Mouse (Mus musculus) ZHBTc4 (cell line): ENCODE data around the gene Pdzk1.

Experiments used
- DNase-seq: peaks from one replicate; pipeline ENCODE4 v3.0.0-alpha.2; 2011; ENCODE audit warnings: low read depth, low spot score

The Pdzk1 gene

DNA sequence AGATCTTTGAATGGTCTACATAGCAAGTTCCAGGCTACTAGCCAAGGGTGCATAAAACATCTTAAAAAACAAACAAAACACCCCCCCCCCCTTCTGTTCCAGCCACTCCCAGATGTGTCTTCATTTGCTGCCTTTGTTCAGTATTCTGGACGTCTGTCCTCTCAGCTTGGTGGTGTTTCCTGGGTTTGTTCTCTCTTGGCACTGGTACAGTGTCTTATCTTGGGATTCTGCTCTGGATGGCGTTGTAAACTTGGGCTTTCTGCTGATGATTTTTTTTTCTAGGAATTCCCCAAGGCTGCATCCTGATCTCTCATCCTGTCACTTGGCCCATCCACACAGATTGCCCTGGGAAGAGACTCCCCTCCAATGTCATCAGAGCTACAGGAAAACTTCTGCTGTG lies 7.3 kb downstream of the Pdzk1 start:
- no peak for DNase-seq

DNA sequence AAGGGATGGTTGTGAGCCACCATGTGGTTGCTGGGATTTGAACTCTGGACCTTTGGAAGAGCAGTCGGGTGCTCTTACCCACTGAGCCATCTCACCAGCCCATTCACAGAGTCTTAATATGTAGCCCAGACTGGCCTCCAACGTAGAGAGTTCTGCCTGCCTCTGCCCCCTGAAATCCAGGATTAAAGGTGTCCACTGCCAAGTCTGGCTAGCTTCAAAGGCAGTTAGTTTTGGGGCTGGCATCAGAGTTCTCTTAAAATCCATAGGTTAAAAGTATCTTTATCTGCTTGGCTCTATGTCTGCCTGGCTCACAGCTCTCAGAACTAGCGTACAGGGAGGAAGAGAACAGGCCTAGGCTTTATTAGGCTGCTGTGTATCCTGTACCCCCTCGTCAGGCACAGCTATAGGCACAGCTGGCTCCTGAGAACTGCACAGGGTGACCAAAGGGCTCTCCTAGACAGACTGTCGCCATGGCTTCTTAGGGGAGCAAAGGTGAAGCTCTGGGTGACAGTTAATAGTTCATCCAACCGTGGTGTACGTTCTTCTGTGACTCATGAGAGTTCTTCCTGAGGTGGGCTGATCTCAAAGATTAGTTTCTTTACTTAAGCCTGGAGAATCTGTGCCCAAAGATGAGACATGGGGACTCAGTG lies 10.0 kb downstream of the Pdzk1 start:
- no peak for DNase-seq

DNA sequence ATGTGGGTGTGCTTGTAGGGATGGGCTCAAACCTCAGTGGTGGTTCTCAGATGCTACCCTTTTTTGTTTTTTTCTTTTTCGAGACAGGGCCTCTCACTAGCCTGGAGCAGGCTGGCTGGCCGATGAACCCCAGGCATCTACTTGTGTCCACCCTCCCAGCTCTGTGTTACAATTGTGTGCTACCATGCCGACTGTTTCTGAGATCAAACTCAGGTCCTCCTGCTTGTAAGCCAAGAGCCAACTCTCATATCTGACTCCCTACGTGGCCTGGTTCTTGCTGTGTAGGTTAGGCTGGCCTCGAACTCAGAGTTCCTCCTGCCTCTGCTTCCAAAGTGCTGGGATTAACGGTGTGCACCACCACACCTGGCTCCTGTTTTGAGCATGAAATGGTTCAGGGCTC lies 16.1 kb downstream of the Pdzk1 start:
- no peak for DNase-seq

DNA sequence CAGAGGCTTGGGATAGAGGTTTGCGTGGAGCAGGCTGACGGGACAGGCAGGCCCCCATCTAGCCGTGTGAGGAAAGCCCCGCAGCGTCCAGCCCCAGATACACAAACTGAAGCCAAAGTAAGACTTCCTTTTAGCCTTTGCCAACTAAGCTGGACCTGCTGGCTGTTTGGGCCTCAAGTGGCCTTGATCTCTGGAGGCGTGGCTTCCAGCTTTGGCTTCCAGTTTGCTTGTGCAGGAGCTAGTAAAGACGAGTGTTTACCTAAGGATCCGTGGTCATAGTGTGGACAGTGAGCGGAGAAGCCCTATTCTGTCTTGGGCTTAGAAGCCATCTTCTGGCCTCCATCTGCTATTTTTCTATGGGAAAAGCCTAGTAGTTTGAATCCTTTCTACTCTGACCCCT lies 16.7 kb downstream of the Pdzk1 start:
- DNase-seq: no peak

DNA sequence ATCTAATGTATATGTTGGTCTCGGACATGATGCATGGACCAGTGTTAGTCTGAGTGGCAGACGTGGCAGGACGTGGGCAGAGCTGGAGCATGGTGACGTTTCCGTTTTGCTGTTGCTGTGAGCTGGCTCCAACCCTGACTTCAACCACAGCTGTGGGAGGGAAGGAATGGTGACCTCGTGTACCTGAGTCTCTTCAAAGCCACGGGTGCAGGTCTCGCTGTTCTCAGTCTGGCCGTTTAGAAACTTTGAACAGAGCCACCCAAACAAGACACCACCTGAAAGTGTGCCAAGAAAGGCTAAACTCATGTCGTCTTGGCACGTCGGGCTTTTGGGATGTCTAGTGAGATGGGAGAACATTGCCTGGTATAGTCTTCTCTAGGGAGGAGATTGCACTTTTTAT lies 17.9 kb downstream of the Pdzk1 start:
- no peak for DNase-seq

DNA sequence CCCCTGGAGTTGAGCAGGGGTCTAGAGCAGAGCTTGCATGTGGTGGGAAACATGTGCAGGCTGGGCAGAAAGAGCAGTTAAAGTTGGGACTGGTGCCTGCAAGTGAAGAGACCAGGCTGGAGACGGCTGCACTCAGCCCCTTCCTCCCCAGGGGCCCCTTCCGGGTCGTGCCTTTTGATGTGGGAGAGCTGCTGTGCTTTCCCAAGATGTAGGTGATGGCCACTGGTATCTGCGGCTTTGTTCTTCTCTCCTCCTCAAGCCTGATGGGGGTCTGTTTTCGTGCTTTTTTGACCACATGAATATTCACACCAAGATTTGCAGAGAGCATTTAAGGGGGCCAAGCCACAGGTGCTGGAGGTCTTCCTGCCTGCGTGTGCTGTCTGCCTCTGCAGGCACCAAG lies 18.6 kb downstream of the Pdzk1 start:
- DNase-seq: no peak

DNA sequence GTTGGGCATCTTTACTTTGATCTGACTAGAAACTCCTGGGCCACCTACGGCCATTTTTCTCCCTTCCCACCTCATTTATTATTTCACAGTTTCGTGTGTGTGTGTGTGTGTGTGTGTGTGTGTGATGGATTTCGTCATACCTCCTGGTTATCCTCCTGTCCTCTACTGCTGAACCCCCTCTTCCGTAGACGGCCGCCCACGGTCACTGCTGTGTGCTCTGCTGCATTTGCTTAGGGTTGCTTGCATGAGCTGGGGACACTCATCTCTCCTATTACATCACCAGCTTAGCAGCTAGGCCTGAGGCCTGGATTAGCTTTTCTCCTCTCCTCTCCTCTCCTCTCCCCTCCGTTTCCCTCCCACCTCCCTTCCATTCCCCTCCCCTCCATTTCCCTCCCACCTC lies 19.4 kb downstream of the Pdzk1 start:
- DNase-seq: no peak

DNA sequence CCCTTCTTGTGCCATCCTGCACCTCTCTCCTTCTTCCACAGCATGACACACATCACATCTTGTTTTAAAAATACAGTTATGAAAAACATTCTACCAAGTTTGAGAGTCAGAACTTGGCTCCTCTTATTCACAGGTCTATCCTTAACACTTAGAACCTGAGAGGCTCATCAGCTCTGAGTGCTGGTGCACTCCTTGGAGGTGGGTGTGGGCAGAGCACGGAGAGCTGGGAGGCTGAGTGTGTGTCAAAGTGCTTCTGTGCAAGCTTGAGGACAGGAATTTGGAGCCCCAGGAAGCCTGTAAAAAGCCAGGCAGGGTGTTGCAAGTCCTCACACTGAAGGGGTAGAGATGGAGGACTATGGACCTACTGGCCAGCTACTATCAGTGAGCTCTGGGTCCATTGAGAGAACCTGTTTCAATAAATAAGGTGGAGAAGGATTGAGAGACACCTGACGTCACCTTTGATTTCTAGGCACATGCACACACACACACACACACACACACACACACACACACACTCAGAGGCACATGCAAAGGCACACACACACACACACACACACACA lies 20.2 kb downstream of the Pdzk1 start:
- no peak for DNase-seq

DNA sequence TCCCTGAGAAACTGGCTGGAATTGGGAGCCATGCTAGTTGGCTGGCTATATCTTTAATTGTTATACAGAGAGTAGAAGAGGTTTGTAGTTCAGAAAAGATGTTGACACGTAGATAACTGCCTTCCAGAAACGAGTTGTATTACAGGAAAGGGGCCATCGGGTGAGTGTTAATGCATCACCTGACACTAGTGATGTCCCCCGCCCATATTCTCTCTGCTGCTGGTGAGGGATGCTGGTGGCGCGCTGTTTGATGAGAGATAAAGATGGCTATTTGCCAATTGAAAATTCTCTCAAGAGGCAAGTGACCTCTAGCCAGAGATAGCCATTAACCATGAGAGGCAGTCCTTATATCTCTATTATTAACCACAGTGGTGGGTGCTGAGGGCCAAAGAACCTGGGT lies 23.5 kb downstream of the Pdzk1 start:
- no peak for DNase-seq

DNA sequence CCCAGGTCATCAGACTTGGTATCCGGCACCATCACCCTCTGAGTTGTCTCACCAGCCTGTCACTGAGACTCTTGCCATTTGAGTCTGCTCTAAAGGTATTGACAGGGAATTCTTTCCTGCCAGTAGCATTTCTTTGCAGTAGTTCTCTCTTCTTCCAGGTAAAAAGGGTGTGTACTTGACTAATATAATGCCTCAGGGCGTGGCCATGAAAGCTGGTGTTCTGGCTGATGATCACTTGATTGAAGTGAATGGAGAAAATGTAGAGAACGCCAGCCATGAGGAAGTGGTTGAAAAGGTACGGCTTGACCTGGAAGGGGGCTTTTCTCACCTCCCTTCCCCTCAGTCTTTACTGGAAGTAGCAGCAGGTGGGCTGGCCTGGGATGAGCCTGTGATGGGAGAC lies 25.3 kb downstream of the Pdzk1 start:
- DNase-seq: peak; percentile 66

DNA sequence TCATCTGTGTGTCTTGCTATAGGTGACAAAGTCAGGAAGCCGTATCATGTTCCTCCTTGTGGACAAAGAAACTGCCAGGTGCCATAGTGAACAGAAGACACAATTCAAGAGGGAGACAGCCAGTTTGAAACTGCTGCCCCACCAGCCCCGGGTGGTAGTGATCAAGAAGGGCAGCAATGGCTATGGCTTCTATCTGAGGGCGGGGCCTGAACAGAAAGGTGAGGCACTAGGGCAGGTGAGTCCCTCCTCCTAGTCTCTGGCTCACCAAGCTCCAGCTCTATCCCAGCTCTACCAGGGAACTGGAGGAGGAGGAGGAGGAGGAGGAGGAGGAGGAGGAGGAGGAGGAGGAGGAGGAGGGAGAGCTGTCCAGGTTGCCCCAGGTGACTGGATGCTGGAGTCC lies 26.7 kb downstream of the Pdzk1 start:
- DNase-seq: no peak

DNA sequence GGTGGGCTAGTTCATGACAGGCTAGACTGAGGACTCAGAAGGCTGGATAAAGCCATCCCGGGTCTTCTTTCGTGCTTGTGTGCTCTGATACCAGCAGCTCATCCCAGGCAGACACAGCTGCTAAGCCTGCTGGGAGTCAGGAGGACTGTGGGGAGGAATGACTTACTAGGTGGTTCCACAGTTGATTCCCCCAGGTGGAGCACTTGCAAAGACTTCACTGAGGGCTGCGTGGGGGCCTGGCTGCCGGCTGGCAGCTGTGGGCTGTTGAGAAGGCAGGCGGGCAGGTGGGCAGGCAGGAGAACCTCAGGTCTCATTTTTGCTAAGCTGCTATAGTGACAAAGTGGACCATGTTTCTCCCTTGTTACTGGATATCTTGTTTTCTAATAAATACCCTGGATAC lies 31.4 kb downstream of the Pdzk1 start:
- no peak for DNase-seq

DNA sequence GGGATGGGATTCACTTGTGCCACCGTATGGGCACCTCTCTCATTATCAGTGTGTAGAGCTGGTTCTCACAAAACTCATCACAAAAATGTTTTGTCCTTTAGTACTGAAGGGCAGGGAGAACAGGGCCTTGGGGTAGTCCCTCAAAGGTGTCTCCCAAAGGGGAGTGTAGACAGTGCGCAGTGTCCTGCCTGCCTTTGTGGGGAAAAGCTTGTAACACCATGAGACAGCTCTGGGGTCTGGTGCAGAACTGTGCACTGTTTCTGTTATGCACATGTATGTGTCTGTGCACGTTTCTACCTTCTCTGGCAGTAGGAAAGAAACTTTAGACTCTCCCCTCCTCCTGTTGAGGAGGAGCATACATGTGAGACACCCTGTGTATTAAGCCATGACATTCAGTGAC lies 38.8 kb downstream of the Pdzk1 start:
- no peak for DNase-seq

DNA sequence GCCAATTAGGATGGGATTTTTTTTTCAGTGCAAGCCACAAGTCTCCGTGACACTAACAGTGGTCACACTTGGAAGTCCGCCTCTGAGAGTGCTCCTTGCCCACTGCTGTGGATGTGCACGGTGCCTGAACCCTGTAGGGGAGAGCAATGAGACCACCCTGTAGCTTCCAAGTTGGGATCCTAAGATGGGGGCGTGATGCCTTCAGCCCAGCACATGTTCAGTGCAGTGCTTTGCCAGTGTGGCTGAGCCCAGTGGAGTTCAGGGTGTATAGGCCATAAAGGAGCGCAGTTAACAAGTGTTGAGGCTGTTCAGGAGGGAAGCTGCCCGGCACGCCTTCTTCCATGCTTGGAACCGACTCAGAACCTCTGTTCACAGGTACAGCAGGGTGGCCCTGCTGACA lies 39.5 kb downstream of the Pdzk1 start:
- no peak for DNase-seq

DNA sequence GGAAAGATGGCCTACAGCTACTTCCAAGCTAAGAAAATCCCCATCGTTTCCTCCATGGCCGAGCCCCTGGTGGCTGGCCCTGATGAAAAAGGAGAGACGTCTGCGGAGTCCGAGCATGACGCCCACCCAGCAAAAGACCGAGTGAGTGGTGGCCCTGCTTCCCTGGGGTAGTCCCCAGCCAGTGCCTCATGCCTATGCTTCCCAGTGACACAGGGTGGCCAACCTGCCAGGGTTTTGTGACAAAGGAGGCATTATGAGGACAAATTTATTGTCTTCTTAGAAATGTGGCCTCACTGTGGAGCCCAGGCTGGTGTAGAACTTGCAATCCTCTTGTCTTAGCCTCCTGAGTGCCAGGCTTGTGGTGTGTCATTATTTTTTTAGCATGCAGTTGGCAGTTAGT lies 40.0 kb downstream of the Pdzk1 start:
- no peak for DNase-seq

DNA sequence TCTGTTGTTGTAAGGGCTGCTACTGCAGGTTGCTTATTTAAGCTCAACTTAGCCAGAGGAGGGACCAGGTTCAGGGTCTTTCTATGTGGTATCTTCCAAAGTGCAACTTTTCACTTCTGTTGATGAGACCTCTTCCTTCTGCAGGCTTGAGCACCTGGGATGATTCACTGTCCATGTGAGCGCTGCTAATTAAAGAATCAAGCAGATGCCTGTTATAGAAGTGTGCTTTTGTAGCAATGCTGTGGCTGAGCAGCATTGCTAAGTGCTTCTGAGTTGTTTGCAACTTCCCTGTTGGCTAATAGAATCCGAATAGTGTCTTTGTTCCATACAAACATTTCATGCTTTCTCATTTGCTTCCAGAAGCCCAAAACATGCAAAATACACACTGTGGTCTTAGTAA lies 41.2 kb downstream of the Pdzk1 start:
- no peak for DNase-seq

DNA sequence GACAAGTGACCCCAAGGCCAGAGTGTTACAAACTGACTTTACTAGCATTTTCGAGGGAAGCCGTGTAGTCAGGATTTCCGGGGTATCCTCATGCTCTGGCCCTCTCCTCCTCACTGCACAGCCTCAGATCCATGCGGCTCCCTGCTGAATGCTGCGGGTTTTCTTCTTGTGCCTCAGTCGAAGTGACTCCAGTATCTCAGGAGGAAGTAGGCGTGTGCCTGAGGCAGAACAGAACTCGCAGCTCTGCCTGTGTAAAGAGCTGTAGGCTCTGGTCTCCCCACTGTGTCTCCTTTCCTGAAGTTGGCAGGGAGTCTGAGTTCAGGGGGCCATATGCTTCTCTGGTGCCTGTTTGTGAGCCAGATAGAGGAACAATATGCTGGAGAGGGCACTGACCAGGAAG lies 42.0 kb downstream of the Pdzk1 start:
- DNase-seq: no peak

DNA sequence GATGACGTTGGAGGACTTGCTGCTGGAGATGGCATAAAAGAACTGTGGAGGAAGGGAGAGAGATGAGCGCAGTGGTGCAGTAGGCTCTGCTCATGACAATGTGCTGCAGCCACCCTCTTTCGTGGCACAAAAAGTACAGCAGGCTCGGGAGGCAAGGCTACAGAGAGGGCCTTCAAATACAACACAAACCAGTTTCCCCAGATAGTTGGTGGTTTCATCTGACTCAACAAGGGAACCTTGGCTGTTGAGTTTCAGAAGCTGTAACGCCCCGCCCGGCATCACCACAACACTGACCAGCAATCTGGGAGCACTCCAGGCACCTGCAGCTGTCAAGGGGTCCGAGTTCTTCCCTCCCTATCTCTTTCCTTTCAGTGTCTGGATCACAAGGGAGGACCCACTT lies 43.4 kb downstream of the Pdzk1 start:
- DNase-seq: no peak

DNA sequence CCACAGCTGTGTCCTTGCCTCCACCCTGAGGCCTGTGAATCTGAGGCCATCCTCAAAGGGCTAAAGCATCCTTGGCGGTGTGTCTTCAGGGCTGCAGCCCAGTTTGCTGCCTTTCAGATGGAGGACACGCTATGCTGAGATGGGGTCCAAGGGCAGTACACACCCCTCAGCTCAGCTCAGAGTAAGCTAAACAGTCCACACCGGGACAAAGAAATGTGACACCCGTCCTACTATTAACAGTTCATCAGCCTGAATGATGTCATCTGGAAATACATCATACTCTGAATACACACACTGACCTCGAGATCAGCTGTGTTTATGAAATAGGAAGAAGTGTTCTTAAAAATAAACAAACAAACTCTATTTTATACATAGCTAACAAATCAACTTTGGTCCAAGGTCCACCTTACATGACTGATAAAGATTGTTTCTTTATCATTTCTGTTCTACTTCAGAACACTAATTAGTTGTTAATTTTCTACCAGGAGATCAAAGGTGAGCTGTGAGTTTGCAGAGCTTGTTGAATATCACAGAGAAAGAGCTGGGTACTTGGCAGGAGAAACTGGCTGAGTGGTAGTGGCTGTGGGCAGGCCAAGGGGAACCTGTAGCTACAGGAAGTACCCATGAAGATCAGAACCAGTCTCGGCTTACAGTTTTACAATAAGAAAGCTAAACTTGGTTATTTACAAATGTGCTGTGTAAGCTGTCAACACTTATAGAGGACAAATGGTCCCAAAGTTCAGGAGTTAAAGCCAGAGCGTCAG lies 45.9 kb downstream of the Pdzk1 start:
- no peak for DNase-seq

DNA sequence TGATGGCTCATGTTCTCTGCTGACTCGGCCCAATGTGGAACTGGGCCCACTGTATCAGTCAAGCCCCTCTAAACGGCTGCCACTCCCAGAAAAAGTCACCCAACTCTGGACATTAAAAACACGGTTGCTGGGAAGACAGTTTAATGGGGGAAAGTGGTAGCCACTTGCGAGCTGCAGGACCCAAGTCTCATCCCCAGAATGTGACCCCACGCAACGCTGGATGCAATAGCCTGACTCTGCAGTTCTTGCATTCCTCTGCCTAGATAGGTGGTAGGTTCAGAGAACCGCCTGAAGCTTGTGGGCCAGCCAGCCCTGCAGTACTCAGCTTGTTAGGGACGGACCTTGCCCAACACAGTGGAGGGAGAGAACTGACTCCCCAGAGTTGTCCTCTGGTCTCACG lies 50.5 kb downstream of the Pdzk1 start:
- DNase-seq: no peak

DNA sequence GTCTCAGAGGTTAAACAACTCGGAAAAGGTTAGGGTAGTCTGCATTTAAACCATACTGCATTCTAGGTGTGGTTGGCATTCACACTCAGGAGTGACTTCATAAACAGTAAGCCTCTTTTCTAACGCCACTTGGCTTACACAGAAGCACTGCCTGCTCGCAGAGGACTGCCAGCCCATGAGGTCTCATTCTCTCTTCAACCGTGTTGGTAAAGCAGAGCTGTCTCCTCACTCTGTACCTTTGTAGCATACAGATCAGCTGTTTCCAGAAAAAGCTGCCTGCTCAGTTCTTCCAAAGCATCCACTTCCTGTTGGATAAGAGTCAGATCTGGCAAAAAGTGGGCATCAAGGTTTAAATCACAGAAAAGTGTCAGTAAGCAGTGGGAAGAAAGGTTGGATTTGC lies 51.3 kb downstream of the Pdzk1 start:
- DNase-seq: no peak

DNA sequence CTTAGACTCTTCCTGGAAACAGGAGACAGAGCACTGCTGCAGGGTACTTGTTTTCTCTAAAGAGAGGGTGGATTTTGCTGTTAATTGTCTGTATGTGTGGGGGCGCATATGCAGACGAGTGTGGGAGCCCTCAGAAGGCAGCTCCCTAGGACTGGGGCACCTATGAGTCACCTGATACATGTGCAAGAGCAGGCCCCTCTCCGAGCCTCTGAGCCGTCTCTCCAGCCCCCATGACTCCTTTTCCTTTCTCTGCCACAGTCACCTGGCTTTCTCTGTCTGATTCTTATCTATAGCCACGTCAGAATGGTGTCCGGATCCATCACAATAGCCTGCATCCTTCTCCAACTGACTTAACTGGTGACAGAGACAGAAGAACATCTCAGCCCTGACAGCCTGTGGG lies 52.5 kb downstream of the Pdzk1 start:
- DNase-seq: no peak

DNA sequence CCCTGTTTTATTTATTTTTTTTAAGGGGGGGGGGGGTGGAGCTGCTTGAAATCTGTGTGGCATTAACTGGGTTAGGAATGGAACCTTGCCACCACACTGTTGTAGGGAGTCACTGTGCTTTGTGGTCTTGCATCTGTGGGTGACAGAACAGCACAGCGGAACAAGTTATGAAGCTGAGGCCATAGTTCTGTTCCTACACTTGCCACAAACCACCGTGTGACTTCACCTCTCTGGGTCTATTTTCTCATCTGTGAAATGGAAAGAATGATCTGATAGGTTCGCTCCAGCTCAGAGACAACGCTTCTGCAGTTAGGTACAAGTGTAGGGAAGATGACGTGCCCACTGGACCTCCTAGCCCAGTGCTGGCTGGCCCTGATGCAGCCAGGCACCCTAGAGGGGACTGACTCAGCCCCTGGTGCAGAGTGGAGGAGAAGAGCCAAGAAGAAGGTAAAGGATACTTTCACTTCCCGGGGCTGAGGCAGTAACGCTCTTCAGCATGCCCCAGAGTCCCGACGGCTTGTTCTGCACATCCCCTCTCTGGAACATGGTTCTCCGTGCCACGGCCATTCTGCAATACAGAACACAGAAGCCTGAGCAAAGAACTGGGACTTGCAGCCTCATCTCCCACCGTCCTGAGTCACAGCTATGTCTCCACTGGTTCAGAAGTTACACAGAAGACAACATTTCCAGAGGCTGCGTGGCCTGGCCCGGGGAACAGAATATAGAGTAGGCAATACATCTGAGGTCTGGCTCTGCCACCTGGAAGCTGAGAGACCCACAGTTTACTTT lies 53.2 kb downstream of the Pdzk1 start:
- DNase-seq: no peak
